Mouse (Mus musculus) kidney, postnatal 0 days (tissue): Measurements from ENCODE around the gene 9930021J03Rik. TPM values are rescaled to one million over a fixed set of nuclear protein-coding genes. Genes with fewer than 3 reads are reported as not detected.

Experiments used
- ATAC-seq: fragments of 200-750 bp; cut with Nextera tagmentation; replicated peaks from 2 replicates; pipeline ENCODE4 v1.8.0; 2017; ENCODE audit warnings: low read depth, moderate number of reproducible peaks, moderate TSS enrichment, moderate library complexity; ENCODE audit not compliant: low FRiP score
- DNase-seq: peaks from one replicate; pipeline ENCODE4 v3.0.0-alpha.2; 2016; ENCODE audit warnings: low spot score
- H3K27ac ChIP-seq: fragments of 300-500 bp; sonication (generic); 2 replicates; pipeline ENCODE4 v1.5.1; 2014; ENCODE audit warnings: mild to moderate bottlenecking
- H3K27me3 ChIP-seq: fragments of 300-500 bp; sonication (generic); 2 replicates; pipeline ENCODE4 v1.6.1; 2014; ENCODE audit warnings: low read length, mixed read lengths; ENCODE audit not compliant: insufficient read depth
- H3K36me3 ChIP-seq: fragments of 300-500 bp; sonication (generic); 2 replicates; pipeline ENCODE4 v1.6.1; 2014; ENCODE audit warnings: low read length, mixed read lengths; ENCODE audit not compliant: insufficient read depth
- H3K4me1 ChIP-seq: fragments of 300-500 bp; sonication (generic); replicated peaks from 2 replicates; pipeline ENCODE4 v1.6.1; 2014; ENCODE audit warnings: antibody characterized with exemption, low read length, mixed read lengths; ENCODE audit not compliant: insufficient read depth
- H3K4me2 ChIP-seq: fragments of 300-500 bp; sonication (generic); 2 replicates; pipeline ENCODE4 v1.6.1; 2014; ENCODE audit warnings: mild to moderate bottlenecking, low read length, moderate library complexity, mixed read lengths
- H3K4me3 ChIP-seq: fragments of 300-500 bp; sonication (generic); replicated peaks from 2 replicates; pipeline ENCODE4 v1.5.1; 2014; ENCODE audit warnings: low read depth, low read length
- H3K9ac ChIP-seq: fragments of 300-500 bp; sonication (generic); 2 replicates; pipeline ENCODE4 v1.6.1; 2014; ENCODE audit warnings: low read depth, low read length
- H3K9me3 ChIP-seq: fragments of 300-500 bp; sonication (generic); replicated peaks from 2 replicates; pipeline ENCODE4 v1.6.1; 2016; ENCODE audit warnings: low read length, inconsistent platforms, mixed read lengths
- CTCF ChIP-seq: IDR thresholded peaks from 2 replicates; pipeline ENCODE4 v1.5.1; 2016; ENCODE audit warnings: antibody characterized with exemption, low read depth, mild to moderate bottlenecking, moderate library complexity
- WGBS: fragments of 180-500 bp; shearing (Covaris S2); extraction: QIAGEN DNeasy Blood & Tissue Kit; methylation state at CpG from one replicate; pipeline ENCODE4 v1.1.7; 2014; 5-methylcytosine and 5-hydroxymethylcytosine counted together
- polyA plus RNA-seq: library from polyadenylated mRNA; unstranded; fragments of >200 nt; fragmentation: Nextera tagmentation; extraction: Ambion mirVana; gene quantifications from 2 replicates; pipeline ENCODE4 v1.2.1, GENCODE M21; 2015

The 9930021J03Rik gene
- polyA plus RNA-seq, 1 experiment from 2014 or later, result 5.9 TPM

DNA sequence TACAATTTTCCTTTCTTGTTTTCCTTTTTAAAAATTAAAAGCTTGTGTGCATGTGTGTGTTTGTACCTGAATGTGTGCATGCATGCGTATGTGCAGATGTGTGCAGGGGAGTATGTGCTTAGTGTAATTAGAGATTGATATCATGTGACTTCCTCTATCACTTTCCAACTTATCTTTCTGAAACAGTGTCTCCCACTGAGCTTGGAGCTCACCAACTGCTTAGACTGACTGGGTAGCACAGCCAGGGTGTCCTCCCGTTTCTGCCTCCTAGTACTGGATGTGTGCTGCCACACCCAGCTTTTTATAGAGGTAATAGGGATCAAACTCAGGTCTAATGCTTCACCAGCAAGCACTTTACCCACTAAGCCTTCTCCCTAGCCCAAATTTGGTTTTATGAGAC is 22.9 kb downstream of the 9930021J03Rik start:
- Histone ChIP-seq H3K9me3 (no peaks in the 10 kb centered on the region), H3K36me3 (0 out of 2 replicates have a peak, but pooled peaks cover 6% of the 10 kb centered on the region), H3K4me2 (no peak overlapping the region), H3K4me1 (no peaks in the 10 kb centered on the region), H3K27ac (no peak overlapping the region), H3K9ac (no peak overlapping the region), H3K4me3 (no peak overlapping the region), H3K27me3 (no peaks in the 10 kb centered on the region)
- DNase-seq, result no peak
- 83% methylated on average over 2 of the region's 2 CpGs for WGBS
- TF ChIP-seq CTCF, result no peak
- ATAC-seq, result no peak

DNA sequence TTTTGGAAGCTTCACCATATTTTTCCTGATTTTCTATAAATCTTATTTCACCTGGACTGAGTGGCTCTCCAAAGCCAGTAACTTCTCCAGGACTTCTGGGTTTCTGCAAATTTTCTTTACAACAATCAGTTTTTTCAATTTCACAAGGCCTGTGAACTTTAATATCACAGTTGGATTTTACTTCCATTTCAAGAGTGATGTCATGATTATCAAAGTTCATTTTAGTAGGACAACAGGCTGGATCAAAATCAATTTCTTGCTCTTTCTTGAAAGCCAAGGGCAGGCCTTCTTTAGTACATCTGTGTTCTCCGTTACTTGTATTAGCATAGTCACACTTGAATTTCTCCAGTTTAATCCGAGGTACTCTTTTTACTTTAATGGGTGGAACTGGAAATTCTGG is 51.9 kb downstream of the 9930021J03Rik start:
- H3K27me3 ChIP-seq, result no peaks in the 10 kb centered on the region
- DNase-seq, result no peak
- H3K27ac ChIP-seq, result no peak overlapping the region
- H3K4me3 ChIP-seq, result no peak overlapping the region
- H3K4me1 ChIP-seq, result no peaks in the 10 kb centered on the region
- ATAC-seq, result no peak
- H3K36me3 ChIP-seq, result peaks cover 7% of the 10 kb centered on the region; the same call in 1 of the 2 replicates
- no peak overlapping the region for H3K9ac ChIP-seq
- no peak overlapping the region for H3K4me2 ChIP-seq
- WGBS, result 93% methylated on average over 2 of the region's 2 CpGs
- no peak for TF ChIP-seq CTCF
- H3K9me3 ChIP-seq, result 0 out of 2 replicates have a peak, but pooled peaks cover under 1% of the 10 kb centered on the region

DNA sequence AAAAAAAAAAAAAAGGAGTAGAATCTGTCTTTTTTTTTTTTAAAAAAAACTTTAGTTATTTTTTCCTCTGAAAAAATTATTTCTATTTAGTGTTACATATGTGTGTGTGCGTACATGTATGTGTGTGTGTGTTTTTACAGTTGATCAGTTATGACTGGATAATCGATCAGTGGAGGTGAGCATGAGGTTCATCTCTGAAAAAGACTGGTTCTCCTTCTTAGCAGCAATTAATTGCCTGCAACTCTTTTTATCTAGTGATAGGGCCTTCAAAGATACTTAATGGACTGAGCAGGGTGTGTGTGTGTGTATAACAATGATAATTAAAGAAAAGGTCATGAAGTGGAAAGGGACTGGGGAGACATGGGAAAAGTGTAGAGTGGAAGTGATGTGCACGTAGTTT is 54.8 kb downstream of the 9930021J03Rik start:
- Histone ChIP-seq H3K27me3 (no peaks in the 10 kb centered on the region), H3K4me3 (no peak overlapping the region), H3K36me3 (peaks cover 7% of the 10 kb centered on the region; the same call in 1 of the 2 replicates), H3K27ac (no peak overlapping the region), H3K9ac (no peak overlapping the region), H3K4me1 (no peaks in the 10 kb centered on the region), H3K9me3 (no peaks in the 10 kb centered on the region), H3K4me2 (no peak overlapping the region)
- DNase-seq (no peak), ATAC-seq (no peak)
- TF ChIP-seq CTCF, result no peak
- WGBS, result 94% methylated on average over 3 of the region's 3 CpGs

DNA sequence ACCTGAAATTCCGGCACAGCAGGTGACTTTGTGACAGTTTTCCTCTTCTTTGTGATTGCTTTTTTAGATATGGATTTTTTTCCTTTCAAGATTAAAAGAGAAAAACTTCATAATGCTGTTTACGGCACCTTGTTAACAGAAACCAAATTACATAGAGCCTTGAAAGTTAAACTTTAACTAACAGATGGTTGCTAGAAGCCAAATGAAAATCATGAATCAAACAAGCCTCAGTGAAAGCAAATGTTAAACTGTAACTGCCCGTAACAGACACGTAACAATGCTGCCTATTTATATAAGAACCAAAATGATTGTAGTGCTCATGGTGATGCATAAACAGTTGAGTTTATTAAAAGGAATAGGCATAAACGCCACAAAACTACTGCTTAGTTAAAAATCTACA is 62.3 kb downstream of the 9930021J03Rik start:
- no peak for ATAC-seq
- WGBS, result 60% methylated on average over 5 of the region's 5 CpGs
- no peaks in the 10 kb centered on the region for H3K9me3 ChIP-seq
- no peak overlapping the region for H3K9ac ChIP-seq
- H3K27ac ChIP-seq, result peak overlapping the region; percentile 47
- no peaks in the 10 kb centered on the region for H3K27me3 ChIP-seq
- H3K4me1 ChIP-seq, result no peaks in the 10 kb centered on the region
- H3K36me3 ChIP-seq, result no peaks in the 10 kb centered on the region
- no peak for TF ChIP-seq CTCF
- DNase-seq, result peak; percentile 31
- H3K4me3 ChIP-seq, result peak overlapping the region; percentile 18; the same call in 1 of the 2 replicates
- peak overlapping the region; percentile 25 for H3K4me2 ChIP-seq

GRCm38 (mm10) chr19:29740661-29741060 is 65.1 kb downstream of the 9930021J03Rik start:
- Histone ChIP-seq H3K36me3 (no peaks in the 10 kb centered on the region), H3K9me3 (no peaks in the 10 kb centered on the region), H3K9ac (no peak overlapping the region), H3K27me3 (no peaks in the 10 kb centered on the region), H3K4me2 (no peak overlapping the region), H3K4me3 (no peak overlapping the region), H3K4me1 (no peaks in the 10 kb centered on the region), H3K27ac (no peak overlapping the region)
- TF ChIP-seq CTCF, result no peak
- ATAC-seq (no peak), DNase-seq (no peak)
- 71% methylated on average over 1 of the region's 1 CpGs for WGBS

DNA sequence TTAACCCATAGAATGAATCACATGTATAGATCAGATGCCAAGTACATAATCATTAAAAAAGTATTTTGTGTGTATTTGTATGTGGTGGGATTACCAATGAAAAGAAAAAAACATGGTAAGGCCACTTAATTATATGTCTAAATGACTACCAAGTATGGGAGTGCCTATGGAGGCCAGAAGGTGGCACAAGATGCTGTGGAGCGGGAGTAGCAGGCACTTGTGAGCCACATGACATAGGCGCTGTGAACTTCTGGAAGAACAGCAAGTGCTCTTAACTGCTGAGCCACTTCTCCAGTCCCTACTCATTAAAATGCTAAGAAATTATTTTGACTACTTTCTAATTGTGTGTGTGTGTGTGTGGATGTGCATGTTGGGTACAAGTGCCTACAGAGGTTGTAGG is 66.2 kb downstream of the 9930021J03Rik start:
- H3K9me3 ChIP-seq, result no peaks in the 10 kb centered on the region
- 90% methylated on average over 2 of the region's 2 CpGs for WGBS
- DNase-seq (no peak), ATAC-seq (no peak)
- no peak overlapping the region for H3K4me3 ChIP-seq
- H3K9ac ChIP-seq, result no peak overlapping the region
- H3K4me1 ChIP-seq, result no peaks in the 10 kb centered on the region
- no peak overlapping the region for H3K4me2 ChIP-seq
- H3K36me3 ChIP-seq, result no peaks in the 10 kb centered on the region
- TF ChIP-seq CTCF, result peak; percentile 33; the same call in 1 of the 2 replicates
- no peaks in the 10 kb centered on the region for H3K27me3 ChIP-seq
- no peak overlapping the region for H3K27ac ChIP-seq

DNA sequence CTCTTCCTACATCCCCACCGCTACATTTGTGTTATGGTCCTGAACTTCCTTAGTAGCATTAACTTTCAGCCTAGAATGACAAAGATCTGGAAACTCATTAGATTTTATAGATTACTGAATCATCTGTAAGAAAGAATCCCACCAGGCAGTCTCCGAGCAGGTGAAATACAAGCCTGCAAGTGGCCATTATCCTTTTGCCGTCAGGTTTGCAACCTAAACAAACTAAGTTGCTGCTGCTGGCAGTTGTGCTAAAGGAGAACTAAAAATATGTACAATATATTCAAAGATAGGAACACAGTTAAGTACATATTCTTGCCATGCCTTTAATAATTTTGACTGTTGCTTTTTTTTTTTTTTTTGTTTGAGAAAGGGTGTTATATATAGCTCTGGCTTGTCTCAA is 70.4 kb downstream of the 9930021J03Rik start:
- no peak for TF ChIP-seq CTCF
- no peaks in the 10 kb centered on the region for H3K36me3 ChIP-seq
- H3K4me3 ChIP-seq, result no peak overlapping the region
- WGBS, result 72% methylated on average over 3 of the region's 3 CpGs
- no peaks in the 10 kb centered on the region for H3K4me1 ChIP-seq
- ATAC-seq (no peak), DNase-seq (no peak)
- no peak overlapping the region for H3K9ac ChIP-seq
- H3K27me3 ChIP-seq, result no peaks in the 10 kb centered on the region
- no peak overlapping the region for H3K27ac ChIP-seq
- no peak overlapping the region for H3K4me2 ChIP-seq
- H3K9me3 ChIP-seq, result no peaks in the 10 kb centered on the region
